Mouse (Mus musculus) retina, postnatal 7 days (tissue): Measurements from ENCODE around the gene Ccdc71.

Experiments used
- DNase-seq: peaks from one replicate; pipeline ENCODE4 v3.0.0-alpha.2; 2012; ENCODE audit warnings: low read depth, low spot score

Ccdc71 gene

DNA sequence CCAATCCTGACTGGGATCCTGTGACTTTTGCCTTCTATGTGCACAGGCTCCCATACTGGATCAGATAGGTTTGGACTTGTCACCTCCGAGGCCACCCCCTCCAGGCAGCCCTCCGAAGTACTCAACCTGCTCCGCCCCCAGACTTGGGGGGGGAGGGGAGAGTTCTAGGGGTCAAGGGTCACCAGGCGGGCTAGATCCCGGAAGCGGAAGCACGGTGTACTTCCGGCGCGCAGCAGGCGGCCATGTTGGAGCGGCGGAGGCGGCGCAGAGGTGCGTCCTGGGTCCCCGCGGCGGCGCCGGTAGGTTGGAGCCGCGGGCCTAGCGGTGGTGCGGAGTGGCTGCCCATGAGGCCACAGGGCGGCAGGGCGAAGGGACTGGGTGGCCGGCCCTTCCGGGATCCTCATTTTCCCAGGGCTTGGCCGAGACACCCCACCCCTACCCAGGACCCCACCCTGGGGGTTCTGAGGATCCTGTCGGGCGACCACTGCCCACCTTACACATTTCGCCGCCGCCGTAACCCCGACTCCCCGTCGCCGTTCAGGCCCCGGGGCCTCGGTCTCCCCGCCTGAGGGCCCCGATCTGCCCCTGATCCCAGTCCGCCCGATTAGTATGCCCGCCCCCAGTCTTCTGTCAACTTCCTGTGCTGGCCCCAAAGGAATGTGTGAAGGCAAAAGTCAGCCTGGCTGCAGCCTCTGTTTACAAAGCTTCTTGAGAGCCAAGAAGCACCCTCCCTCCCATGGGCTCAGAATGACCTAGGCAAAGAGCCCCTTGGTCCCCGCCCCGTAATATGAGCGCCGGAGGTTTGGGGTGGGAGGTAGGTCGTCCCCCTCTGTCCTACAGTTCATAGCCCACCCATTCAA is at the start of gene Ccdc71:
Gene Ccdc71 (plus strand): TSS at position 209 of the 860 bp plus-strand sequence.
- peak; percentile 79 for DNase-seq

DNA sequence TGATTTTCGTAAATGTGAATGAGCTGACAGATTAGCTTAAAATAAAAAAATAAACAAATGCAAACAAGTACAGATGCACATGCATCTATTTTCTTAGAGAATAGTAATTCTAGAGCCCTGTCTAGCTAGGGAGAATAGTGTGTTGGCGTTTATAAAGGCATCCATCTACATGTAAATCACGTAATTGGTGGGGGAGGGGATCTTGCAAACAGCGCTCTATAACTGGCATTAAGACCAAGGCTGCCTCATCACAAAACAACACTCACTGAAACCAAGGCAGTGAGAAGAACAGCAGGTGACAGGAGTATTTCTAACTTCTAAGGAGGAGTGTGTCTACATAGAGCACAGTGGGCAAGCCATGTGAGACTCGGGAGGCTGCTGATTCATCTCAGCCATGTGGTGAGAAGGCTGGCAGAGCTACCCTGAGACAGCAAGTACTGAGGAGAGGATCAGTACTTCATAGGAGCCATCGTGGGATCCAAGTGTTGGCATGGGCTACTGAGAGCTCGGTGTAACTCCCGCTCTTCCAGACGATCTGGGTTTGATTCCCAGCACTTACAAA is 48.9 kb upstream of the Ccdc71 start:
- DNase-seq, result no peak

DNA sequence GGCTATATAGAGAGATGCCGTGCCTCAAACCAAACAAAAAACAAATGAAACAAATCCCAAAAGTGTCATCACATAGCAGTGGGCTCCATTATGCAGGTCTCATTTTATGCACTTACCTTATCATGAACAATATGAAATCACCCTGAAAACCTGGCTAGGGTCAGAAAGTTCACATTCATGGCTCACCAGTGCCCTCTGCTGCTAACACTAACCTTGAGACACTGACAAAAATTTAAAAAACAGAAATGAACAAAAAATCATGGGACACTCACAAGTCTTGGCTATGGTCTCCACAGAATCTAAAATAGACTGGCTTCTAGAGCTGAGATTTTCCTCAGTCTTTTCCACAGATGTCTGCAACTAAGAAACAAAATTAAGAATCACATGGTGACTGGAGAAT is 48.1 kb upstream of the Ccdc71 start:
- DNase-seq, result no peak

DNA sequence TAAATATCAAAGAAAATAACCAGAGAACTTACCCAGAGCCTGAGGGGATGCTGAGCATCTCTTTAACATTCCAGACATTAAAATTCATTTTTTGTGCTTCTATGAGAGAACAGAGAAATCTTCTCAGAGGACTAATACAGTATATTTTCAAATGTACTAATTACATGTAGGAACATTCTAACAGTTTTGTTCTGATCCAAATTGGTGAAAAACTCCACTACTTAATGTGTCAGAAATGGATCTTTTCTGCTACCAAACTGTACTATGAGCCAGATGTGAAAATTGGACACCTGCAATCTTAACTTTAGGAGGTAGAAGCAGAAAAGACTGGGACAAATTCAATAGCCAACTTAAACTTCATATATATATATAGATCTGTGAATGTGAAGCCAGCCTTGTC is 31.9 kb upstream of the Ccdc71 start, which contains the start of gene Ccdc36:
Gene Ccdc36 (minus strand): TSS at position 101 of the 400 bp plus-strand sequence.
- no peak for DNase-seq

DNA sequence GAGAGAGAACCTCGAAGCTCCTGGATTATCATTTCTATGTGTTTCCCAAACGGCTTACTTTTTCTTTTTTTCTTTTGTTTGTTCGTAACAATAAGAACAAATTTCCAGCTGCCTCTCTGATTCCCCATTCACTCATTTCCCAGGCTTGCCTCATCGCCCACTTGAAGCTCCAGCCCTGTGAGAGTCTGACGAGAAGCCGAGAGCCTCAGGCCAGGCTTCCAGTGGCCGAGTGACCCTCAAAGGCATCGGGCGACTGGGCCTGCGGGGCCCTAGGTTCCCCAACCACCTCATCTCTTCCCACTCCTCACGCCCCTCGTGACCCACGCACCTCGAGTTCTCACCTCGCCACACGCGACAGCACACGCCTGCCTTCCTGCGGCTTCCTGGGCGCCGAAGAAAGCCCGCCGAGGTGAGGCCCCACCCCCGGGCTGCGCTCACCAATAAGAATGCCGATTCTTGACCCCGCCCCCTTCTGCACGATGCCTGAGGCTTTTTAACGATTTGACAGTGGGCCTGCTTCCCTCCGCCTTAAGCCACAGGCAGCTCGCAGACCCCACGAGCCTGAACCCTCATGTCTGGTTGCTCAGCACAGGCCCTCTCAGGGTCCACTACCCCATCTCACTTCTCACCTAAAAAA is 28.8 kb upstream of the Ccdc71 start:
- DNase-seq, result peak; percentile 17

DNA sequence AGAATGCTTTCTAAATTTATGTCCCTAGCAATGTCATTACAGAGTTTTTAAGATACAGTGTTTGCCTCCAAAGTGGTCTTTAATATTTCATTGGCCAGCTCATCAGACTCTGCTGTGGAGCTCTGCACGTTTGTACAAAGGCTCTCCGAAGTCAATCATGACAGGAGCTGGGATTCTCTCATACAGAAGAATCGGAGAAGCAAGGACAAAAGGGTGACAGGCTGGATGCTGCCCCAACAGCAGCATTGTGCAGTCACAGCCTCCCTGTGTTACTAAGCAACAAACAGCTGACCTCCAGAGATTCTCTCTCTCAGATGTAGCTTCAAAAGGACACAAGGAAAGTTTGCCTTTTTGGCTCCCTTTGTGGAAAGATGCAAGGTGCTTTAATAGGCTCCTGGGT is 24.1 kb upstream of the Ccdc71 start, which contains the start of gene BC048562:
Gene BC048562 (plus strand): TSS at position 301 of the 400 bp plus-strand sequence.
- DNase-seq, result no peak

DNA sequence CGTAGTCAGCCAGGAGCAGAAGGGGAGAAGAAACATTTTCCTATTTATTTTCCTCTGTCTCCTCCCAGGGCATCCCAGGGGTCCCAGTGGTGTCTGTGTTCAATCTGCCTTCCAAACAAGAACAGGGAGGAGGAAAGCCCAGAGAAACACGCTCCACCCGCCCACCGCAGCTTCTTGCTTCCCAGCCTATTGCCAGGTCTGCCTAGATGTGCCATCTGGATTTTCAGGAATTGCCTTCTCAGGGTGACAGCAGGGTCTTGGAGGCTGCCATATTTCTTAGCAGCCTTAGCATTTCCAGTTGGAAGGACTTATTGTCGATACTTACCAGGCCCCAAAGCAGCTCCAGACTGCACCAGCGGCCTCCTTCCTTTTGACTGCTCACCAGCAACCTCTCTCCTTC is 21.2 kb upstream of the Ccdc71 start:
- DNase-seq, result no peak

DNA sequence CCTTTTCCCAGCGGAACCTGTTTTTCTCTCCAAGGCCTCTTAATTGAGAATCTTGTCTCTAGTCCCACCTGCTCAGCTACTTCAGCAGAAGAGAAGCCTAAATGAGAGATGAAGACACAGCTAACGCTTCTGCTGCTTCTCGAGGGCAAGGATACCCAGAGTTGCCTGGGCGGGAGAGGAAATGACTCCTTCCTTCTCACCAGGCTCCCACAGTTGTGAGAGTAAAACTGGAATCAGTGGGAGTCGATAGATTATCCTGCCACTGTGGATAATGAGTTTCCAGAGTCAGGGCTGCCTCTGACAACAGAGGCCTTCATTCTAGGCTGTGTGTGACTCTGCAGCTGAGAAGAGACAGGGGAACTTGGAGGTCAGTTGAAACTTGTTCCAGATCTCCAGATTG is 19.8 kb upstream of the Ccdc71 start:
- no peak for DNase-seq

DNA sequence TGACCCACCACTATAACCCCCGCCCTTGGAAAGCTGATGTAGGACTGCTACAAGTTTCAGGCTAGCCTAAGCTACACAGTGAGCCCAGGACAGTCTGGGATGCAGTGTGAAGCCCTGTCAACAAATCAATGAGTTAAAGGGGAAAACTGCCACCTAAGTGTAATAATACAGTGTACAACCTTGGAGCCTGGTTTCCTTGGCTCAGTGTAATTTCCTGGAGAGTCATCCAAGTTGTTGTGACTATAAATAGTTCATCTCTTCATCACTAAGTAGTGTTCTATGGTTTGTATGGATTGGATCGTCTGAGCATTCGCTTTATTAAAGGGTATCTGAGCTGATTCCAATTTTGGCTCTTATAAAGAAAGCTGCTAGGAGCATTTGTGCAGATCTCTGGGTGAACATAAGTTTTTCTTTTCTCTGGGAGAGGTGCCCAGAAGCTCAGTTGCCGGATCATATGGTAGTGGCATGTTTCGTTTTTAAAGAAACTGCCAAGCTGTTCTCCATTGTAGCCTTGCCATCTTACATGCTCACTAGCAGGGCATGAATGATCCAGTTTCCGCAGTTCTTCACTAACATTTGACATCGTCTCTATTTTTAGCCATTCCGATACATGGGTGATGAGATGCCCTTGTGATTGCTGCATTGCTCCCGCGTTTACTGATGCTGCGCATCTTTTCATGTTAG is 18.9 kb upstream of the Ccdc71 start:
- DNase-seq, result no peak

DNA sequence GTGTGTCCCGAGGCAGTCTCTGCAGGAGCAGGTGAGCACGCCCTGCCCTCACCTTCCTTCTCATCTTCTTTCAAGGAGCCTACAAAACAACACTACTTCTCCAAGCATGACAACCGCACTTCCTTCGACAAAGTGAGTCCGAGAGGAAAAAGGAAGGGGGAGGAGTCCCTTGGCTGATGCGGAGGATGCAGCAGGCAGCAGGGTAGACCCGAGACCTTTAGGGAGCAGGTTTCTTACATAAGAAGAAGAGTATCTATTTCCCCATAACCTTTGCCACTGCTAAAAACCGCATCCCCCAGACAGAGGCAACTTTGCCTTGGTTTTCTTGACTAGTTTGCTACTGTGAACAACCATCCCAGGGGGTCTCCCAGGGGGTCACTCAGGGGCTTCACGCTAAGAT is 15.2 kb upstream of the Ccdc71 start:
- no peak for DNase-seq

DNA sequence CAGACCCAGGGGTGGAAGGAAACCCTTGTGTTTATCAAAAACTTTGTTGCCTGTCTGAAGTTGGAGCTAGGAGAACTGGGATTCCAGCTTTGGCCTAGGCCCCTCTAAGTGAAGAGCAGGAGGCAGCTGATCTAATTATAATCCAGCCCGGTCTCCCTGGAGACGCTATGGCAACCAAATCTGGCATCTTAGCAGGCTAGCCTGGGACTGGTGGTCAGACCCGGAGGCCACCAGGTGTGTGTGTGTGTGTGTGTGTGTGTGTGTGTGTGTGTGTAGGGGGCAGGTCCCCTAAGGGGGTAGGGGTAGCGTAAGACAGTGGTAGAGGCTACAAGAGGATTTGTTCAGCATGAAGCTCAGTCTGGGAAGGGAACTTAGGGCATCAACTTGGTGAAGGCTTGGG is 10.5 kb upstream of the Ccdc71 start:
- peak; percentile 85 for DNase-seq

DNA sequence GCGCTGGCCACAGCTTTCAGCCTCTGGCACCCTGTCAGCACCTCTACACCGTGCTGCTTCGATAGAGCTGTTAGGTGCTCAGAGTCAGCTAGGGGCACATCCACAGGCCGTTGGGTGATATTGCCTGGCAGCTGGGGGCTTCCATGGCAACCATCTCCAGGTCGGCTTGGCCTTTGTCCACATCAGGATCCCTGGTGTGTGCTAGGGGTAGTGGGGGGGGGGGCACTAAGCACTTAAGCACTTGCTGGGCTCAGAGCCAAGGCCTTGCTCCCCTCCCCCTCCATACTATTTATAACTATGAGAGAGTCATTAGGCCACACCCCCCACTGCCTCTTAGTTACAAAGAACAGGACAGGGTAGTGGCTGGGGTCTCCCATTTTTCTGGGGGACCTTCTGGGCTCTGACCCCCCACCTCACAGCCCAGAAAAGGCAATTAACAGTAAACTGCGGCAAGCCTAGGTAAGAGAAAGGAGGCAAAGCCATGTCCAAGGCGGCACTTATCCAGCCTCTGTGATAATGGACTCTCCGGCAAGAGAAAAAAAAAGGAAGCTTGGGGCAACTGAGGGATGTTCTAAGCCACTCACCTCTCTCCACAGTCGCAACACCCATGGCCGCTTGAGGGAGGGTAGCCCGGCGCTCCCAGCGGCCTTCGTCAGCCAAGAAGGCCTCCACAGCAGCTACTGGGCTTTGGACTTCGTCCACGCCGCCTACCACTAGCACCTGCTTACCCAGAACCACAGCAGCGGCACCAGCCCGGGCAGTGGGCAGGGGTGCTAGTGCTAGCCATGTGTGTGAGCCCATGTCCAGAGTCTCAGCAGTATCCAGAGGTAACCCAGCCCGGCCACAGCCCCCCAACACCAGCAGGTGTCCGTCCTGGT is 9.8 kb upstream of the Ccdc71 start:
- peak; percentile 87 for DNase-seq

DNA sequence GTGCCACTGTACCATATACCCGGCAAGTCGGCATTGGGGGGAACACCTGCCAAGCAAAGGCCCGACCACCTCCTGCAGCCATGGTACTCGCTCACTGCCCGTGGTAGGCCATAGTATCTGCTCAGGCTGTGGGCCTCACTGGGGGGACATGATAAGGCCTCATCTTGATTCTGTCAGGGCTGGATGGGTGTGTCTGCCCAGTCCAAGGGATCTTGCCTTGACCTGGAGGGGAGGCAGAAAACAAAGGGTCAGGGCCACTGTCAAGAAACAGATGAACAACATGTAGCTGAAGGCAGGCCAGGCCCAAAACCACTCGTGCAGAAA is 9.2 kb upstream of the Ccdc71 start:
- DNase-seq, result no peak

DNA sequence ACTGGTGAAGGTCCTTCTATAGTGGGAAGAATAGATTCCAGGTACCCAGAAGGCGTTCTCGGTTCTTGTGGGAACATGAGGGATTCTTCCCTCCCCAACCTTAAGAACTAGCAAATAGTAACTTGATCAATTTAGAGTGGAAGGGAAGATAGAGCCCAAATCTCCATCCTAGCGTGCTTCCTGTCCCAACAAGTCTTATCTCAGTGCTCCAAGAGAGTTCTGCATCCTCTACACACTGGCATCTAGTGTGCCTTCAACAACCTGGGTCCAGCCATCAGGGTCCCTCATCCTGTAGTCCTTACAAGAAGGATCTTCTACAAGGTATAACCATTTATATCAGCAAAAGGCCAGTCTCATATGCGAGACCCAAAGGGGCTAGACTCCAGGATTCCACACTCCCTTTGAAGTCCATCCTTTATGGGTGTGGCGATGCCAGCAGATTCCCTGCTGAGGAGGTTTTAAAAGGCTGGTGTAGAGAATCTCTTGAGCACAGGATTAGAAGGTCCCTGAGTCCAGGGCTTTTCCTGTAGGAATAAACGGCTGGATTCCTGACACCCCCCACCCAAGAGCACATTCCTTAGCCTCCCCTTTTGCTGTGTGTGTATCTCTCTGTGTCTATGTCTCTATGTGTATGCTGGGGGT is 8.7 kb upstream of the Ccdc71 start:
- no peak for DNase-seq

DNA sequence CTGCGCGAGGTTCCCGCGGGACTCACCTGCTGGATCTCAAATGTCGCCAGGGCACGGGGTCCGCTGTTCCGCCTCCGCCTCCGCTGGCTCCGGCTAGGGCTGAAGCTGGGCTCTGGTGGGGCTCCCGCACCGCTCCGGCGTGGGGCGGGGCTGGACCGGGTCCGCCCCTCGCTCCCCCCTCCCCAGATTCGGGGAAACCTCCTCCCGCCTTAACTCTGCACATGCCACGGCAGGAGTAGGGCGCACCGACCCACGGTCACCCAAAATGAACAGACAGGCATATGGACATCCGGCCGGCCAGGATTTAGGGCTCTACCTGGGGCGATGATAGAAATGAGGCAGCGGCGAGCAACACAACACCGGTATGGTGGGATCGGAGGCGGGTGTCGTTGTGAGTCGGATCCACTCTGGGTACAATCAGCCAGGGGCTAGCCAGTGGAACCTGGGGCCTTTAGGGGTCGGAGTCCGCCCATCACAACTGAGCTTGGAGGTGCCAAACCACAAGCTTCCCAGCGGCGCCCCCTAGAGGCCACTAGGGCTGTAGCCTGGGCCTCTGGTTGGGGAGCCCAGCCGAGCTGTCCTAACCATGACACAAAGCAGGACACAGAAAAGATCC is 7.9 kb upstream of the Ccdc71 start:
- DNase-seq, result peak; percentile 87

DNA sequence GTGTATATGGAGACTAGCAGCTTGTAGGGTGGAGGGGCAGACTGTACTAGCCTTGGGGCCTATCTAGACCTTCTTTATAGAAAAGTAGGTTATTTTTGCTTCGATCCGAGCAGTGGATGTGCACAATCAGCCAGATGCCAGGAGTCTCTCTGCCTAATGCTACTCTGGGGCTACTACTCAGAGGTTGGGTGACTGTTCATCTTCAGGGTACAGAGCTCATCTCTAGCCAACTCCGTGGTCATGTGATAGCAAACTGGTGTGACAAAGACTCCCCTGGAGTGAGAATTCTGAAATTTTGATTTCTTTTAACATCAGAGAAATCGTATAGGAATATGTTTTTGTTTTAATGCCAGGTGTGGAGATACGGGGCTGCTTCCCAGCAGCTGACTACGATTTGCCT is 7.4 kb upstream of the Ccdc71 start:
- DNase-seq, result no peak

DNA sequence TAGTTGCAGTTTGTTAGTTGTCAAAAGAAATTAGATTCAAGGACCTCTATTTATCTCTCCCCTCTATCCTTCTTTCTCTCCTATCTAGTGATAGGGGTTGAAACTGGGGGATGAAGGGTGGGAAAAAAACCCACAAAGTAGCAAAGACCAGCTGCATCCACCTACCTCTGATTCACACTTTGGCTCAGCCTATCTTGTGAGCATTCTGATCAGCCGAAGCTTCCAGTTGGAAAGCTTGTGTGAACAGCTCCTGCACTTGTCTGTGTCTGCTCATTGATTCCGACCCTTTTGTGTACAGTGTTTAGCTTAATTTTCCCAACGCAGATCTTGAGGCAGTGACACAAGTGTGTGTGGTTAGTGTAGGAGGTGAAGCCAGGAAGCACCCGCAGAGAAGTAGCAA is 6.9 kb upstream of the Ccdc71 start:
- no peak for DNase-seq

DNA sequence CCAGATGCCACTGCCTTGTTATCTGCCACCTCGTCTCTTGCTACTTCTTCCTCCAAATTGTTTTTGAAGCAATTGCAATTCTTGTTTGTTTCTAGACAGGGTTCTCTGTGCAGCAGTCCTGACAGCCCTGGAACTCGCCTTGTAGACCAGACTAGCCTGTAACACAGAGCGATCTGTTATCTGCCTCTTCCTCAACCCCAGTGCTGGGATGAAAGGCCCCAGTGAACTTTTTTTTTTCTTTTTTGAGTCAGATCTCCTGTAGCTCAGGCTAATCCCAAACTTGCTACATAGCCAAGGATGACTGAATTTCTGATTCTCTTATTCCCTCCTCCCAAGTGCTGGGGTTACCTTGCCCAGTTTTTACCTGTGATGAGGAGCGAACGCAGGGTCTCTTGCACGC is 5.9 kb upstream of the Ccdc71 start:
- no peak for DNase-seq

DNA sequence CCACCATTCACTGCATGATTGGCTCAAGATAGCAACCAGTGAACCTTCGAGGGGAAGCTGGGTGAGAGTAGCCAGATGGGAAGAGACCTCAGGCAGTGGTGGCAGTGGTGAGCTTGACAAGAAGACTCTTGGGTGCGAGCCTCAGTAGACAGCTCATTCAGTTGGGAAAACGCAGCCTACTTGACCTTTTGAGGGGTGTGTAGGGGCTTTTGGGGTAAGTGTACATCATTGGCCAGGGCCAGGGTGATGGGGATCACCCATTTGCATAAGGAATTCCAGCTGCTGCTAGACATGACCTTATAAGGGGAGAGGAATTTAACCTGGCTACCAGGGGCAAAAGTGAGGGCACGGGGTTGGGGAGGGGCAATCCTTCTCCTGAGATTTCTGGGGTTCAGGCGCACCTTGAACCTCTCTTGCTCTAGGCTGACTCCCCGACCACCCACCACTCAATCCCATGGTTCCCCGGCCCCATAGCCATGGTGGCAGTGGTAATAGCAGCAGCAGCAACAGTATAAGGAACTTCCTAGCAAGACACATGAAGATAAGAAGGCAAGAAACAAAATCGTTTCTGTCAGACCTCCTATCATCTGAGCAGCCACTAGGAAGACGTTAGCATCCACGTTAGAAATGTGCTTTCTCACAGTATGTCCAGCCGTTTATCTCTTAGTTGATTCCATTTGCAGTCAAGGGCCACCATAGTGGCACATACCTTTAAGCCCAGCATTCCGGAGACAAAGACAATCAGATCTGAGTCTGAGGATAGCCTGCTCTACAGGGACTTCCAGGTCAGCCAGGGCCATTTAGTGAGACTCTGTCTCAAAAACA is 4.4 kb upstream of the Ccdc71 start:
- DNase-seq, result no peak
